Mouse (Mus musculus): ENCODE results near the gene Nolc1. TPM values are rescaled to one million over a fixed set of nuclear protein-coding genes. Genes with fewer than 3 reads are reported as not detected.

Gene Nolc1
- total RNA-seq, 2 experiments from 2014 or later = 44.7 to 46.2 TPM

Other genes starting within 250 kb of the Nolc1 start
- gene Armh3, start 77.4 kb upstream of the Nolc1 start, total RNA-seq (2021) = 10 to 100 TPM; 21.6 to 21.9 TPM
- gene Hps6, start 72.4 kb upstream of the Nolc1 start, total RNA-seq (2021) = 10 to 100 TPM; 16.5 to 17.1 TPM
- gene Pprc1, start 31.0 kb upstream of the Nolc1 start, total RNA-seq (2021) = 10 to 100 TPM; 30.5 to 40.2 TPM
- gene Ldb1, start 30.6 kb upstream of the Nolc1 start, total RNA-seq (2021) = 100 to 1,000 TPM; 161 TPM
- under 1 TPM; 0.31 to 0.93 TPM for gene Elovl3, start 56.0 kb downstream of the Nolc1 start, total RNA-seq (2021)
- 1 to 10 TPM in 1 of 2 experiments, under 1 TPM in 1; 0.56 to 2.0 TPM for gene Pitx3, start 72.5 kb downstream of the Nolc1 start, total RNA-seq (2021)
- 10 to 100 TPM; 64.2 to 77.1 TPM for gene Gbf1, start 76.6 kb downstream of the Nolc1 start, total RNA-seq (2021)
- 10 to 100 TPM; 22.0 to 24.3 TPM for gene Nfkb2, start 228.5 kb downstream of the Nolc1 start, total RNA-seq (2021)